24 mouse cellular contexts compared by ENCODE assay signal in genomic region chr9:71735886-71736285, GRCm38 (mm10). TPM values are rescaled to one million over a fixed set of nuclear protein-coding genes. Genes with fewer than 3 reads are reported as not detected.
"Had no signal": no experiment of that assay in that cellular context is flagged by ENCODE, and none has a peak within 500 bp of the region (broad histone marks: within the 10 kb centered on the region; RNA-seq: fewer than 3 reads in every experiment).

No protein-coding gene starts in this region.

- H3K27me3 ChIP-seq: heart, embryonic 12.5 days; hindbrain, embryonic 12.5 days; intestine, embryonic 15.5 days; kidney, embryonic 15.5 days; limb, embryonic 12.5 days; liver, embryonic 13.5 days; liver, embryonic 15.5 days had no signal

- H3K9ac ChIP-seq: forebrain, postnatal 0 days; heart, embryonic 12.5 days; hindbrain, embryonic 12.5 days; hindbrain, embryonic 14.5 days; intestine, embryonic 15.5 days; kidney, embryonic 15.5 days; limb, embryonic 12.5 days; liver, embryonic 13.5 days; liver, embryonic 15.5 days; liver, postnatal 0 days had no signal

- H3K4me2 ChIP-seq: heart, embryonic 12.5 days; hindbrain, embryonic 12.5 days; hindbrain, embryonic 14.5 days; intestine, embryonic 15.5 days; kidney, embryonic 15.5 days; limb, embryonic 12.5 days; liver, embryonic 13.5 days; liver, embryonic 15.5 days had no signal

- H3K36me3 ChIP-seq: heart, embryonic 12.5 days; hindbrain, embryonic 10.5 days; hindbrain, embryonic 12.5 days; intestine, embryonic 15.5 days; kidney, embryonic 15.5 days; limb, embryonic 10.5 days; limb, embryonic 12.5 days; liver, embryonic 13.5 days; liver, embryonic 15.5 days had no signal

- H3K27ac ChIP-seq: heart, embryonic 10.5 days; hindbrain, embryonic 10.5 days; hindbrain, embryonic 12.5 days; hindbrain, embryonic 14.5 days; intestine, embryonic 15.5 days; kidney, embryonic 15.5 days; layer of hippocampus, adult 2 months; left cerebral cortex, adult 2 months; limb, embryonic 10.5 days; limb, embryonic 12.5 days; liver, embryonic 13.5 days; liver, embryonic 15.5 days had no signal

- H3K4me1 ChIP-seq: hindbrain, embryonic 12.5 days had no signal

- H3K4me3 ChIP-seq: heart, embryonic 10.5 days; heart, embryonic 12.5 days; hindbrain, embryonic 10.5 days; hindbrain, embryonic 12.5 days; intestine, embryonic 15.5 days; kidney, embryonic 15.5 days; layer of hippocampus, adult 2 months; left cerebral cortex, adult 2 months; limb, embryonic 10.5 days; limb, embryonic 12.5 days; liver, embryonic 13.5 days; liver, embryonic 15.5 days had no signal

- ATAC-seq: forebrain, postnatal 0 days; hindbrain, embryonic 16.5 days; inflammation-experienced regulatory T-cells, adult 6 months; intestine, embryonic 15.5 days; intestine, postnatal 0 days; liver, postnatal 0 days had no signal

- DNase-seq: forebrain, postnatal 0 days; gastrocnemius, postnatal 14 days; gastrocnemius, postnatal 36 days; heart, adult 11 months; heart, postnatal 10 days; heart, postnatal 4 days; liver; liver, embryonic 13.5 days; liver, postnatal 0 days had no signal

- H3K9me3 ChIP-seq: heart, embryonic 10.5 days; heart, embryonic 12.5 days; hindbrain, embryonic 10.5 days; hindbrain, embryonic 12.5 days; intestine, embryonic 15.5 days; kidney, embryonic 15.5 days; limb, embryonic 10.5 days; limb, embryonic 12.5 days; liver, embryonic 13.5 days; liver, embryonic 15.5 days had no signal

RNA-seq across cellular contexts. Expression of gene Cgnl1, which starts 35.5 kb away (rescaled TPM):
- polyA plus RNA-seq: inflammation-experienced regulatory T-cells, adult 6 months had no signal
